Mouse (Mus musculus): ENCODE measurements around the gene Cdh13.

- no peak for TF ChIP-seq CTCF (IDR thresholded peaks at IDR 0.05; ENCODE audit: borderline replicate concordance, insufficient read depth, low read depth, low read length)
- TF ChIP-seq POLR2A (IDR thresholded peaks at IDR 0.05; ENCODE audit: borderline replicate concordance, insufficient read depth, low read length): no peak
These were observed 754.0 kb downstream of the Cdh13 start for GRCm38 (mm10) chr8:119037571-119037970.
